Mouse (Mus musculus) urinary bladder, postnatal 14 days (tissue): ENCODE results near the gene Asl.
A peak's percentile ranks its signal among the peaks of the same experiment; 100 is the strongest.

Experiments used
- DNase-seq: peaks from one replicate; pipeline ENCODE4 v3.0.0; 2021; ENCODE audit warnings: low spot score

Asl gene

DNA sequence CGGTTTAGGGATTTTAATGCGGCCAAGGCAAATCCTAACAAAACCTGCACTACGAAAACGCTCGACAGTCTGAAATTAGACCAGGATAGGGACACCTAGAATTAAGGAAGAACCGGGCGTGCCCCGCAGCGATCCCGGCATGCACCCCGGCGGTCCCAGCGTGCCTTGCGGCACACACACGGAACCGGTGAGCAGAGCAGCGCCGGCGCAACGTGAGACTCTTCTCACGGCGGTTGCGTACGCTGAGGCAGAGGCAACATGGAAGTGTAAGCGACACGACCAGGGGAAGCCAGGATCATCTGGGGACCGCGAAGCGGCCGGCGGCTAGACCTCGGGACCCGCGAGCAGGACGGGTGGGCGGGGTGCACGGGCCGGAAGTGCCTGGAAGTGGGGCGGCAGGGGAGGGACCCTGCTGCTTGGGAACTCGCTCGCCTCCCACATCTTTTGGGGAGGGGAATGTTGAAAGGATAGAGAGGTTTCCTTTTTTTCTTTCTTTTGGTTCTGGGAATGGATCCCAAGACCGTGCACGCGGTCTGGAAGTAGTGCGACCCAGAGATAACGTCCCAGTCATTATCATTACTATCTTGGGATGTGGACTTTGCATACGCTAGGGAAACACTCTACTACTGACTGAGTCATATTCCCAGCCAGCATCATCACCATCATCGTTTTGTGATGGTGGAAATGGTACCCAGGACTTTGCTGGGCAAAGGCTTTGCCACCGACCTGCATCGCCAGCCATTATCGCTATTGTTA lies at the start of gene Asl, which contains the start of gene Crcp:
Gene Asl, minus strand, starts transcription at position 106 of the 756 bp plus-strand sequence.
Gene Crcp, plus strand, starts transcription at position 149 of the 756 bp plus-strand sequence.
- DNase-seq, result peak; percentile 86

GRCm38 (mm10) chr5:130078834-130079156 lies 49.7 kb upstream of the Asl start:
- no peak for DNase-seq

- no peak for DNase-seq
Measured at GRCm38 (mm10) chr5:130078096-130078833, 49.2 kb upstream of the Asl start.

GRCm38 (mm10) chr5:130076396-130076795 lies 47.3 kb upstream of the Asl start:
- DNase-seq, result no peak

DNA sequence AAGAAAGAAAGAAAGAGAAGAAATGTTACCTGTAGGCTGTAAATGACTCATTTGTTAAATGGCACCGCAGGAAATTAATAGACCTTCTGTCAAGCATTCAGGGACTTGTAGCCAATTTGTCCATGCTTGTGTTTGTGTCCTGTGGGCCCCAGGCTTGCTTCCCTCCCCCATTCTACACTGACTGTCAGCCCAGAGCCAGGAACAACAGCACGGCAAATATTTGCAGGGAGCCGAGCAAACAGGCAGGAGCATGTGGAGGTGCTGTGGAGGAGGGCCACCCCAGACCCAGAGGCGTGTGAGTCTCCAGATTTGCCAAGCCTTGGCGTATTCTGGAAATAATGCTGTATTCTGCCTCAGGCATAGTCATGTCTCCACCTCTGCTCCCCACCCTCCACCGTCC lies 45.4 kb upstream of the Asl start:
- DNase-seq, result peak; percentile 60

GRCm38 (mm10) chr5:130073026-130073425 lies 44.0 kb upstream of the Asl start, which contains the start of gene Tpst1:
Tpst1 (plus strand) TSS chr5:130073326.
- DNase-seq, result no peak

DNA sequence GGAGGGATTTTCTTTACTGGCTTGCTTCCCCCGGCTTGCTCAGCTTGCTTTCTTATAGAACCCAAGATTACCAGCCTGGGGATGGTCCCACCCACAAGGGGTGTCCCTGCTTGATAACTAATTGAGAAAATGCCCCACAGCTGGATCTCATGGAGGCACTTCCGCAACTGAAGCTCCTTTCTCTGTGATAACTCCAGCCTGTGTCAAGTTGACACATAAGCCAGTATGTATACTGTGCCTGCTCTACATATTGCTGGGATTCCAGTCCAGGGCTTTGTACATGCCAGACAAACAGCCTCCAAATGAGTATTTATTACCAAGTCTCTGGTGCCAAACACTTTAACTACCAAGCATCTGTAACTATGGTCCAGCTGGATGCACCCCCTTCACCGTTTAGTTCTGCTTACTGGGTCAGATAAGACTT lies 38.8 kb upstream of the Asl start:
- DNase-seq, result no peak

DNA sequence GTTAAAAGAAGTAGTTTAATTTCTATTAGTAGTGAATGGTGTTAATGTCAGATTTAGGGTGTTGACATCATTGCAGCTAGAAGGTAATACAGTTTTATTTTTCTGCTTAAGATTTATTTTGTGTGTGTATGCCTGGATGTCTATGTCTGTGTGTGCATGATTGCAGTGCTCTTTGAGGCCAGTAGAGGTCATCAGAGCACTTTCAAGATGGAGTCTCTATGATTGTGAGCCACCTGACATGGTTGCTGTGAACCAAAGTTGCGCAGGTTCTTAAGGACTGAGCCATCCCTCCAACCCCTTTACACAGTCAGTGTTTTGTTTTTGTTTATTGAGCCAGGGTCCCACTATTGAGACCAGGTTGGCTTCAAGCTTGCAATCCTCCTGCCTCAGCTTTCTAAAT lies 36.5 kb upstream of the Asl start:
- DNase-seq, result no peak

DNA sequence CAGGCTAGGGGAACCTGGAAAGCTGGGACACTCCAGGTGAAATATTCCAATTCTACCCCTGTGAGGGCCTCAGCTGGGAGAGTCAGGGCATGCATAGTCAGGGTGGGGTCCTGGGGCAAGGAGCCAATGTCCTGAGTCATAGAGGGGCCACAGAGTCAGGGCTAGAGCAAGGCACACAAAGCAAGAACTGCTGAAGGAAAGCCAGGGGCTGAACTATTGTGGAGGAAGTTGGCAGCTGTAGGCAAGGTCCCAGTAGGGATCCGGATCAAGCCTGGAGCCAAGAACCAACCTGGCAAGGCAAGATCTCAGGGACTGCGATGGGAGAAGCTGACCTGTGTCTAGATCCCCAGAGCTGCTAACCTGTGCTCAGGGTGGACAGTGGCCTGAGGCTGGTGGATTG lies 34.7 kb upstream of the Asl start:
- peak; percentile 49 for DNase-seq

DNA sequence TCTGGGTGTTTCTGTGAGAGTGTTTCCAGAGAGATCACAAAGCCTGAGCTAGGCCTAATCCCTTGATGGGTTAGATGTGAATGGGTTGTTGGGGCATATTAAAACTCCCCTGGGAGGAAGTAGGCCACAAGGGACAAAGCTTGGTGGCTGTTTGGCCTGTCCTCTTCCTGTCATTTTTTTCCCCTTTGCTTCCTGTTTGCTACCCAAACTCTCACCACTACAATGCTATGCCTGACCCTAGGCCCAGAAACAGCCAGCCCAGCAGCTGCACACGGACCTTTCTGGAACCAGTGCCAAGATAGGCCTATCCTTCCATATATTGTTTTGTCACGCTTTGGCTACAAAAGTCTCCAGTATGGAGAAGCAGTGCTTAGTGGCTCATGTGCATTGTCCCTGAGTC lies 33.0 kb upstream of the Asl start:
- no peak for DNase-seq

DNA sequence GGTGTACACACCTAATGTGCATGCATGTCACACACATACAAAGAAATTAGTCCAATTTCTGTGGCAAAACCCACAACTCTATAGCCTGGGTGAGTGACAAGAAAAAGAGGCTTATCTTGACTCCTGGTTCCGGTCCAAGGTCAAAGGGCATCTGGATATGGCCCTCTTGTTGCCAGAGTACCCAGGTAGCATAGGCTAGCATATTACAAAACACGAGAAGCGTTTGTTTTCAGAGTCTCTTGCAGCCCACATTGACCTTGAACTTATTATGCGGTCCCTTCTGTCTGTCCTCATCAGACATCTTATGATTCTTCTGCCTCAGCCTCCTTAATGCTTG lies 31.2 kb upstream of the Asl start:
- no peak for DNase-seq

GRCm38 (mm10) chr5:130059413-130060328 lies 30.6 kb upstream of the Asl start:
- no peak for DNase-seq

DNA sequence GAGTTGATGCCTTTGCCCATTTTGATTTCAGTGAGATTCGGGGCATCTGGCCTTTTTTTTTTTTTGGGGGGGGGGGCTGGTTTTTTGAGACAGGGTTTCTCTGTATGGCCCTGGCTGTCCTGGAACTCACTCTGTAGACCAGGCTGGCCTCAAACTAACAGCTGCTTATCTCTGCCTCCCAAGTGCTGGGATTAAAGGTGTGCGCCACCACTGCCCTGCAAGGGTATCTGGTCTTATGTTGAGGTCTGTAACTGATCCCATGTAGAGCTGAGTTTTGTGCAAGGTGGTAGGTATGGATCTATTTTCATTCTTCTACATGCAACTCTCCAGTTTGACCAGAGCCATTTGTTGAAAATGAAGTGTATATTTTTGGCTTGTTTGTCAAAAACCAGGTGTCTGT lies 27.3 kb upstream of the Asl start:
- DNase-seq, result no peak

GRCm38 (mm10) chr5:130055688-130056087 lies 26.6 kb upstream of the Asl start:
- no peak for DNase-seq

DNA sequence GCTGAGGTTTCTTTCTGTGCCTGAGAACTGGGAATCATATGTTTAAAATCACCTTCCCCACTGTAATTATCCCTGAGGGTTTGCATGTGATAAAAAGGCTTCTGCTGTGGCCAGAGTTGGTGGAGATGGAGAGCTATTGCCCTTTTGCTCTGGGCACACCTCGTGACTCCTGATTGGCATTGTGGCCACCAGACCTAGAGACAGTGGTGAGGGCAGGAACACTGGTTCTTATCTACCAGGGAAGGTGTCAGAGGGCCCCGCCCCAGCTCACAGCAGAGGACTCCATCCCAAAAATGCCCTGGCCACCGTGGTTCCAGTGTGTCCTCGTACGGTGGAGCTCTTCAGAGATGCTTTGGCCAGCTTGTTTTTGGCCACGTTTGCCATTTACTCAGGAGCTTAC lies 23.9 kb upstream of the Asl start:
- no peak for DNase-seq

GRCm38 (mm10) chr5:130052510-130052909 lies 23.5 kb upstream of the Asl start:
- DNase-seq, result no peak

- no peak for DNase-seq
Measured at GRCm38 (mm10) chr5:130051073-130051860, 22.2 kb upstream of the Asl start.

GRCm38 (mm10) chr5:130050416-130050815 lies 21.4 kb upstream of the Asl start:
- DNase-seq, result no peak

GRCm38 (mm10) chr5:130048786-130049520 lies 19.9 kb upstream of the Asl start:
- peak; percentile 58 for DNase-seq

DNA sequence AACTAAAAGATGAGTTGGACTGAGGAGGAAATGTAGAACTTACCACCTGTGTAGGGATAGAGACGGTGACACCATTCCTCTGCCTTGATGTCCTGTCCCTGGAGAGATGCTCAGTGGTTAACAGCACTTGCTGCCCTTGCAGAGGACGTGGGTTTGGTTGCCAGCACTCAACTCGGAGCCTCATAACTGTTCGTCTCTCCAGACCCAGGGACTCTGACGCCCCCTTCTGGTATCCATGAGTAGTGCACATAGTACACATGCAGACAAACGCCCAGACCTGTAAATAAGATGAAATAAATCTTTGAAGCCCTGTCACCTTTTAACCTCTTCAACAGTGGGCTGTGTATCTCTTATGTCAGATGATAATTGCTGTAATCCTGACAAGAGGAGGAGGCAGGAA lies 18.0 kb upstream of the Asl start:
- DNase-seq, result no peak

DNA sequence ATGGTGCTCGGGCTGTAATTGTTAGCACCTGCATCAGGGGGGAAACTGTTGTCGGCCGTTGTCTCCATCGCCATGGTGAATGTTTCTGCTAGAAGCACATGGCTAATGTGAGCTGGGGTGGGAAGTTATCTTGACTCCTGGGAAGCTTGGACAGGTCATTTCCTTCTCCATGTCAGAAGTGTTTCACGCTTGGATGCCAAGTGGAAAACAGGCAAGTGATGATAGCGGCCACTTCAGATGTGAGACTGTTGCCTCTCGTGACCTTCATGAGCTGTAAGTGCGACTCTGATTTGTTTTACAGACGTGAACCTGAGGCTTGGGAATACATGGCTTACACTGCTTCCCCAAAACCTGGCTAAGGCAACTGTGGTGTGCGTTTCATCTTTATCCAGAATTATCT lies 17.5 kb upstream of the Asl start:
- DNase-seq, result no peak
